Mouse (Mus musculus) liver, postnatal 0 days (tissue): ENCODE measurements around the gene Trabd2b.

Experiments
- CTCF ChIP-seq: sonication (generic); IDR thresholded peaks from 2 replicates; pipeline ENCODE4 v1.5.1; 2016; ENCODE audit warnings: antibody characterized with exemption, low read depth
- EP300 ChIP-seq: IDR thresholded peaks from 2 replicates; pipeline ENCODE4 v1.6.1; 2016; ENCODE audit warnings: antibody characterized with exemption, low read depth, mild to moderate bottlenecking

GRCm38 (mm10) chr4:114448393-114449052 lies 42.0 kb downstream of the Trabd2b start:
- TF ChIP-seq CTCF (no peak), EP300 (no peak)
